Mouse (Mus musculus) ES-CJ7 (cell line): ENCODE results near the gene Lrrc41.

ENCODE experiments used
- DNase-seq: peaks from one replicate; pipeline ENCODE4 v3.0.0; 2011; ENCODE audit warnings: low read depth, low spot score

The Lrrc41 gene

GRCm38 (mm10) chr4:116077240-116078095 lies 2.4 kb downstream of the Lrrc41 start:
- DNase-seq, result no peak

DNA sequence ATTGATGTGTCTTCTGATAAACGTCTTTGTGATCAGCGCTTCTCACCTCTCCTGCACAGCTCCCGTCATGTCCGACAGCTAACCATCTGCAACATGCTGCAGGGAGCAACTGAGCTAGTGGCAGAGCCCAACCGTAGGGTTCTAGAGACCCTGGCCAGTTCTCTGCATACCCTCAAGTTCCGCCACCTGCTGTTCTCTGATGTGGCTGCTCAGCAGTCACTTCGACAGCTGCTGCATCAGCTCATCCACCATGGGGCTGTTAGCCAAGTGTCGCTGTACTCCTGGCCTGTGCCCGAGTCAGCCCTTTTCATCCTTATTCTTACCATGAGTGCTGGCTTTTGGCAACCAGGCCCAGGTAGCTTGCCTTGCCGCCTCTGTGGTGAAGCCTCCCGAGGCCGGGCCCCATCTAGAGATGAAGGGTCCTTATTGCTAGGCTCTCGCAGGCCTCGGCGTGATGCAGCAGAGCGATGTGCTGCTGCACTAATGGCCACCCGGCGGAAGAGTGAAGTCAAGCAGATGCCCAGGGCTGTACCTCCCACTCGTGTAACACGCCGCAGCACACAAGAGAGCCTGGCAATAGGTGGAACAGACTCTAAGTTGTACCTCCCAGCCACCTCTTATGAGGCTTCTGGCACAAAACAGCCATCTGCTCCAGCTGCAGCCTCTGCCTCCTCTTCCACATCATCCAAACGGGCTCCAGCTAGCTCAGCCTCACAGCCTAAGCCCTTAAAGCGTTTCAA lies 13.6 kb downstream of the Lrrc41 start:
- DNase-seq, result peak; percentile 35

GRCm38 (mm10) chr4:116096291-116096690 lies 21.2 kb downstream of the Lrrc41 start:
- no peak for DNase-seq

DNA sequence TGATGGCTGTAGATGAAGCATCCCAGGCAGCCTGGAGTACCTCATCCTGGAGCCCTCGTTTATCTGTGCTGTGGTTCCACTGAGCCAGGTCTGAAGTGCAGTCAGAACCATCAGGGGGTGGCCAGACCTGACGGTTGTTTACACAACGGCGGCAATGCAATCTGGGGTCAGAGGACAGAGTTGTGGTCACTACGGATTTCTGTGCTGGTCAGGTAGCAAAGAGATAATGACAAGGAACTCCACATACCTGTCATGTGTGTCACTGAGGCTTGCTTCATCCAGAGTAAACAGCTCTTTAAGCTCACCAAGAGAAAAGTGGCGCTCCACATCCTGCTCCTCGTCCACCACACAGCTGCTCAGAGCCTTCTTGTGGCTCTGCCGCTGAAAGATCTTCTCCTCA lies 22.1 kb downstream of the Lrrc41 start:
- no peak for DNase-seq

DNA sequence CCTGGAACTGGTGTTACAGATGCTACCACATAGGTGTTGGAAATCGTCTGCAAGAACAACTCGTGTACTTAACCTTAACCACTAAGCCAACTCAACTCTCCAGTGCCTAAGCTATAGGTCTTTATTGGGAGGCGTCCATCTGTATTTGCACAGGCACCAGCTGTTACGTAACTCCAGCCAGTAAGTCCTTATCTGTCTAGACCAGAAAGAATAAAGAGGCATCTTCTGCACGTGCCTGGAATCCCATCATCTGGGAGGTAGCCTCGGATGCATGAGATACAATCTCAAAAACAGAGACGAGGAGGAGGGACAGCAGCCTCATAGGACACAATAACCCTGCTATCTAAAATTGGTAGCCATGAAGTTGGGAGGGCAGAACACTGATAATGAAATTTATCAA lies 25.9 kb downstream of the Lrrc41 start:
- no peak for DNase-seq

DNA sequence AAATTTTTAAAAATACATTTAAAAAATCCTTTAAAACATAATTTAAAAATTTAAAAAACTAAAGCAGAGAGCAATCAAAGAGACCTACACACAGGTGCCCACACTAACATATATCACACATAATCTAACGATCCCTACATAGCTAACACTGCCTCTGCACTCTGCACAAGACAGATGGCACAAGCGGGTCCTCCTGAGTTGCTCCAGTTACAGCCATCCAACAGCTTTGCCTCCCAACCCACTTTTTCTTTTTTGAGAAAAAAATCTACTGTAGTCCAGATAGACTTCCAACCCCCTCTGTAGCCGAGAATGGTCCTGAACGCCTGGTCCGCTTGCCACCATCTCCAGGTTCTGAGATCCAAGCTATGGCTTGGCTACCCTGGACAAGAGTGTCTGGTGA lies 30.2 kb downstream of the Lrrc41 start:
- no peak for DNase-seq

- DNase-seq, result no peak
These were observed 35.6 kb downstream of the Lrrc41 start for GRCm38 (mm10) chr4:116110695-116111094.

DNA sequence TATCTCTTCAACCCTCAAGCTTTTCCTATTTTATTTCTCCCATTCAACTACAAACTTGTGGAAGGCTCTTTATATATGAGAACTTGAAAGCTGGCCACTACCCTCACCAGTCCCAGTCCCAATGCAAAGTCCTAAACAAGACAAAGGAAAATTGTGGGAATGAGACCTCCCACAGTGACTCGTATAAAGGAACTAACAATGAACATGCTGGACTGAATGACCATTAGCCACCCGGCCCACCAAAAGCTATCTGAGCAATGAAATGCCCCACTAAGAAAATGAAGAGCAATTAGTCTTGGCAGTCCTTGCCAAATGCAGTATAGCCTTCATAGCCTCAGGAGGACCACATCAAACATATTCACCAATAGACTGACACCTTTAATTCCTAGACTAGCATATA lies 36.4 kb downstream of the Lrrc41 start:
- DNase-seq, result no peak

- peak; percentile 48 for DNase-seq
These were observed 47.7 kb downstream of the Lrrc41 start for GRCm38 (mm10) chr4:116122762-116123161.

GRCm38 (mm10) chr4:116123602-116124519 lies 48.8 kb downstream of the Lrrc41 start, which contains the start of the genes Rad54l and Pomgnt1:
TSS of gene Rad54l (minus strand) at chr4:116123690.
TSS of gene Pomgnt1 (plus strand) at chr4:116123840.
- DNase-seq, result peak; percentile 98

DNA sequence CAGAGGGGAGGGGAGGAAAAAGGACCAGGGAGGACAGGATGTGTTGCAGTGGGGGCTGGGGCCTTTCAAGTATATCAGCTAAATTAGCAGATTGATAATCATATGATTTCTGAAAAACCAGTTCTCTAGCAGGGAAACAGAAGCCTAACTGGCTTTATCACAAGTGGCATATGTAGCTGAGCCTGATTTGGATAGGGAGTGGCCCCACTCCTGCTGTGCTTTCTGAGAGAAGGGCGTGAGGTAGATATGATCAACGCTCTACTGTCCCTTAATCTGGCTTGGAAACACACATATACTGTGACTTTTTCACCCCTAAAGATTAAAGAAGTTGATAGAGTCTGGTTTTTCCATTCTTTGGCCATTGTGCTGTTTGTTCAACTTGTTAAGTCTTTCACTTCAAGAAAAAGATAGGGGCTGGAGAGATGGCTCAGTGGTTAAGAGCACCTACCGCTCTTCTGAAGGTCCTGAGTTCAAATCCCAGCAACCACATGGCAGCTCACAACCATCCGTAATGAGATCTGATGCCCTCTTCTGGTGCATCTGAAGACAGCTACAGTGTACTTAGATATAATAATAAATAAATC lies 50.8 kb downstream of the Lrrc41 start:
- no peak for DNase-seq

DNA sequence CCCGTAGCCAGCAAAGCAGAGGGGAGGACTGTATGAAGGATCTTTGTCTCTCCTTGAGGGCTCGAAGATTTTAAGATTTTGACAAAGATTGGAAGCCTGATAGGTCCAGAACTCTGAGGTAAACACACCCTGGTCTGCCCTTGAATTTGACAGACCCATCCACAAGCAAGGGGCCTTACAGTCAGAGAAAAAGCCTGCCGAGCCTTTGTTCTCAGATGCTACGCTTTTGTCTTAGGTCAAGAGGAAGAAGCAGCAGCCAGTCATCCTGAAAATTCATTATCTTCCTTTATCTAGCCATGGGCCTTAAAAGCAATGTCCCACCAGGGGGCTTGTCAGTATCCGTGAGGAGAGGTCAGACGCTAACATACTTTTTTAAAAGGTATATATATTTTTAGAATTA lies 52.9 kb downstream of the Lrrc41 start:
- no peak for DNase-seq

GRCm38 (mm10) chr4:116133126-116133525 lies 58.1 kb downstream of the Lrrc41 start:
- DNase-seq, result no peak

DNA sequence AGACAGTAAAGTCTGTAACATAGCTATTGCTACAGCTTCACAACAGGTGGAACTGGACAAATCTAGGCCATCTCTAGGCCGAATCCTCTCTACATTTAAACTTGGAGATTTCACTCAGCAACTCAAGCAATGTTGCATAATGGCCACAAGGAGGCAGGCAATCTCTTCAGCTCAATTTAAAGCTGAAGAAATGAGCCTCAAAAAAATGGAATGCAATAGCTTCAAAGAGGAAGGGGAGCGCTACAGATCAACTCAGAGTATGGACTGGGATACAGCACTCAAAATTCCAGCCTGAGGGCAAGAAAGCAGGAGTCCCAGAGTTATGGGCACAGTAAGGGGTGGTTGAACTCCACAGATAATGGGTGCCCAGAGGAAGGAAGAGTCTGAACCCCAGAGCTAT lies 59.9 kb downstream of the Lrrc41 start:
- DNase-seq, result peak; percentile 42

GRCm38 (mm10) chr4:116137421-116137996 lies 62.4 kb downstream of the Lrrc41 start:
- DNase-seq, result peak; percentile 21

- DNase-seq, result peak; percentile 30
These were observed 65.9 kb downstream of the Lrrc41 start for GRCm38 (mm10) chr4:116140801-116141574.

DNA sequence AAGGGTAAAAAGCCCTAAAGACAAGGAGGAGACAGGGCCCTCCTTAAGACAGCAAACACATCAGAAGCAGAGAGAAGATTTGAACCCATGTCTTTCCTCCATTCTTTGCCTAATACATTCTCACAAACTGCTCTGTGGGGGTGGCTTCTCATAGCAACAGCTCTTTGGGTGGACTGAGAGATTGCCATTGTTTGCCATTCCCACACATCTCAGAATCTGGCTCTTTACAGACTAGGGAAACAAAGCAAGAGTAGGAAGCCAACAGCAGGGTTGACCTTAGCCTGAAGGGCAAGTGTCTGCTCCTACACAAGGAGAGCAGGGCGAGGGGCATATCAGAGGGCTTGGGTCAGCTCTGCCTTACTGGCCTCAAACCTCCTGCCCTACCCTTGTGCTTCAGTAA lies 66.7 kb downstream of the Lrrc41 start:
- peak; percentile 46 for DNase-seq

DNA sequence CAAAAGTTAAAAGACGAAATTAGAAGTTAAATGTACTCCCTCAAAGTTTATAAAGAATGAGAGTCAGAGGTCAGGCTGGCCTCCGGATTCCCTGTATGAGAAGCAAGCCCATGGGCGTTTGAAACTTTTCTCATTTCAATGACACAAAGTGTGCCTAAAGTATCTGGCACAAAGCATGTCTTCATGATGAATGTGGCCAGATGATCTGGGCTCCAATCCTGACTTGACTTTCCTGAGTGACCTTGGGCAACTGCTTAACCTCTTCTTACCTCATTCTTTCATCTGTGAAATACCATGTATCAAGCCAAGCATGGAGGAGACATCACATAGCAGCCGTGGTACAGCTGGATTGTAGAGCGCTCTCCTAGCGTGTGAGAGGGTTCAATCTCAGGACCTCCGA lies 67.2 kb downstream of the Lrrc41 start:
- no peak for DNase-seq

- DNase-seq, result no peak
These were observed 68.3 kb downstream of the Lrrc41 start for GRCm38 (mm10) chr4:116143317-116143811.
